Mouse (Mus musculus) CD4-positive, CD25-positive, alpha-beta regulatory T cell, adult 9 weeks (primary cell): ENCODE measurements around the gene Trpm2. TPM values are rescaled to one million over a fixed set of nuclear protein-coding genes. Genes with fewer than 3 reads are reported as not detected.

Experiments used
- polyA plus RNA-seq: library from polyadenylated mRNA; unstranded; fragments of 100-300 nt; shearing (Covaris generic); gene quantifications from one replicate; pipeline ENCODE4 v1.2.1, GENCODE M21; 2017

Trpm2 gene
- 0.53 TPM for polyA plus RNA-seq

DNA sequence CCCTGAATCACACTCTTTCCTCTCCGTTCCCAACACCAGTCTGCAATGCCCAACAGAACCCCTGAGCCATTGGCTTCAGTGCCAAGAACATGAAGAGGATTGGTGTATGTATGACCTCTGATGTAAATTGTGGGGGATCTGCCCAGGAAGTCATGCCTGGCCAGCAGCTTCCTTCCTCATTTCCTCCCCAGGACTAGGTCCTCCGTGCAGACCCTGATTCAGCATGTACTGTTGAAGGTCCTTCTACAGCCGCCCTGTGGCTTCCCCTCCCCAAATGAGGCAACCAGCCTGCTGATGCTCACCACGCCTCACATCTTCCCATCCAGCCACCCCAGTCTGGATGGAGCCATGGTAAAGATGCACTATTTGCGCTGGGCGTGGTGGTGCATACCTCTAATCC, at the start of gene Trpm2:
Trpm2 (minus strand) TSS at position 83 of the 400 bp plus-strand sequence.

DNA sequence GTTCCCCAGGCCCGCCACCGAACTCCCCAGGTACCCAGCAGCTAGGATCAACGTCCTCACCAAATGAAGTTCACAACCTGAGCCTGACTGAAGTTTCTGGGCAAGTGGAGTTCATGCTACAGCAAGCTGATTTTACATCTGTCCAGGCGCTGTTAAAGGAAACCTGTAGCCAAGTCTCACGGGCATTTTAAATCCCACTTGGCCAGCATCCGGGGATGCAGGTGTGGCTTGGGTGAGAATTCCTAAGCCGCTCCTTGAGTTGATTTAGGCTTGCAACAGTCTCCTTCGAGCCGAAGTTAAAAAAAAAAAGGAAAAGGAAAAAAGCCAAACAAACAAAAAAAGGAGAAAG, 39.6 kb upstream of the Trpm2 start, which contains the start of gene Pfkl:
Pfkl (minus strand) TSS at position 139 of the 349 bp plus-strand sequence.

DNA sequence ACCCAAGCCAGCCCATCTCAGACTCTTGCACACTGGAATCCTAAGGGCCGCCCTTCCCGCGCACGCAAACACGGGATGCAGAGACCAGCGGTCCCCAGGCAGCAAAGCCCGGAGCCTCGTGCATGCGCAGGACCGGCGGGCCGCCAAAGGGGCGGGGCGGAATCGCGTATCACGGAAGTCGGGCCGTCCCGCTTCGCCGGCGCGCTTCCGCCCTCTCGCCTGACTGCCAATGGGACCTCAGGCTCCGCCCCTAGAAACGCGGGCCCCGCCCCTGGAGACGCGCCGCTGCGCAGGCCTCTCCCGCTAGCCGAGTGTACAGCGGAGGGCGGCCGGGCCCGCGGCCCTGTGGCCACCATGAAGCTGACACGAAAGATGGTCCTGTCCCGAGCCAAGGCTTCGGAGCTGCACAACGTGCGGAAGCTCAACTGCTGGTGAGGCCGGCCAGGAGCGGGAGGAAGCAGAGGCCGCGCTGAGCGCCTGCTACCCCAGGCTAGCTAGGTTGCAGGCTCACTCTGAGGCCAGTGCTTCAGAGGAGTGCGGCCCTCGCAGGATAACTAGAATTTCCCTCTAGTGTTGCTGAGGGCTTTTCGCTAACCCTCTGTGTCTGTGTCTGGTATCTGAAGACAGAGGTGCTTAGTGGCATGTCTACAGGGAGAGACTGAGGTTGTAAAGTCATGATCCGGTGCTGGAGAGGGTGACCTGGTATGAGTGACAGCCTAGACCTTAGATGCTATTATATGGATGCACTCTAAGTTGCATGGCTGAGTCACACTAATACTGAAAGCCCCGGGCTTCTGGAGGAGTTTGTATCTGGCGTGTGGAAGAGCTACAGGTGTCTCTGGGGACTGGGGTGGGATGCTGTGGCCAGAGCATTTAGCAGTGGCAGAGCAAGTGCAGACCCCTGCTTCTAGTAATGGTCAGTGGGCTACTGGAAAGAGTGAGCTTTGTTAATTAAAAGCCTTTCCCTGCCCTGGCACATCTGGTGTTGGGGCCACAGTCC, 8.3 kb upstream of the Trpm2 start, which contains the start of gene 1810043G02Rik:
1810043G02Rik (plus strand) TSS at position 174 of the 1,000 bp plus-strand sequence.

DNA sequence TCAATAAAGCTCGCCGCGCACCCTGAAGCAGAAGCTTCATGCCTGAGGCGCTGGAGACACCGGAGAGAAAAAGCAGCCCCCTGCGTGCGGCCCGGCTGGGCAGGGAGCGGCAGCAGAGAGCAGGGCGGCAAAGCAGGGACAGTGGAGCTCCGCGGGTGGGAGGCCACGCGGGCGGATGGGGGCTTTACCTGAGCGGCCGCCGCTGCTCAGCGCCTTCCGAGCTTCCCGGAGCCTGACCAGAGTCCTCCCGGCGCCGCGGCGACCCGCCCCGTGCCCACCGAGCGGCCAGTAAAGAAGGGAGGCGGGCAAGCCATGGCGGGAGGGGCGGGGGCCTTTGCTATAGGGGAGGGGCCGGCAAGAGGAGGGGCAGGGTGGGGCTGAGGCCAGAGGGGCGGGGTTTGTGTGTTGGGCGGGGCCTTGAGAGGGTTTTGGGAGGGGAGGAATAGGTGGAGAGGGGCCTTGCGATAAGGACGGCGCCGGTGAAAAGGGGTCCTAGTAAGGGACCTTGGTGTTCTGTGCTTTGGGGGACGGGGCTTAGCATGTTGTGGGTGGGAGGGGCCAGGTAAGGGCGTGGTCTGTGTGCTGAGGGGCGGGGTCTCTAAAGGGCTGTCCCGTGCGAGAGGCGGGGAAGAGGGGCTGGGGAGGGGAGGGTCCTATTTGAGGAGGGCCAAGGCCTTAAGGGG, 68.0 kb downstream of the Trpm2 start, which contains the start of gene Lrrc3:
Lrrc3 (minus strand) TSS at position 326 of the 683 bp plus-strand sequence.

DNA sequence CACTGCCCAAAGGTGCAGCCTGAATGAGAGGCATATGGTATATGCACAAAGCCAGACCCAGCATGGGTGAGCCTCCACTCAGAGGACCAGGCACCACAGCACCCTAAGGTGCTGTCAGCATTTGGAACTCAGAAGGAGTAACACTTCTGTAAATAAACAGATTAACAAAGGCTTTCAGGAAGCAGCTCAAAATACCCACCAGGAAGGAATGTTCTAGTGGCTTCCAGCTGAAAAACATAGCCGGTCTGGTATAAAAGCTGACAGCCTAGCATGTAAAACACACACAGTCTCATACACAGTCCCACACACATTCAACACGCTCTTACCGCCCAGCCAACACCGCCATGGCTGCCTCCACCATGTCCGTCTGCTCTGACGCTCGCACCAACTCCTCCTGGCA, 108.7 kb downstream of the Trpm2 start, which contains the start of gene Gm3285:
Gm3285 (plus strand) TSS at position 301 of the 400 bp plus-strand sequence.

Other genes starting within 250 kb of the Trpm2 start
- not detected for gene Krtap12-1, start 250.0 kb downstream of the Trpm2 start, polyA plus RNA-seq
- gene Gm10100, start 244.1 kb downstream of the Trpm2 start, polyA plus RNA-seq: not detected
- gene Gm18596, start 227.9 kb downstream of the Trpm2 start, polyA plus RNA-seq: not detected
- not detected for gene Gm9736, start 219.2 kb downstream of the Trpm2 start, polyA plus RNA-seq
- gene Gm3233, start 210.9 kb downstream of the Trpm2 start, polyA plus RNA-seq: not detected
- not detected for gene Gm3238, start 199.2 kb downstream of the Trpm2 start, polyA plus RNA-seq
- not detected for gene Gm7138, start 193.6 kb downstream of the Trpm2 start, polyA plus RNA-seq
- not detected for gene Gm3250, start 188.0 kb downstream of the Trpm2 start, polyA plus RNA-seq
- not detected for gene Gm7137, start 182.4 kb downstream of the Trpm2 start, polyA plus RNA-seq
- not detected for gene Gm9639, start 175.5 kb downstream of the Trpm2 start, polyA plus RNA-seq
- not detected for gene Gm19668, start 171.4 kb downstream of the Trpm2 start, polyA plus RNA-seq
- gene Gm9507, start 158.7 kb downstream of the Trpm2 start, polyA plus RNA-seq: not detected
- not detected for gene Gm2696, start 155.9 kb downstream of the Trpm2 start, polyA plus RNA-seq
- not detected for gene Krtap10-4, start 143.5 kb downstream of the Trpm2 start, polyA plus RNA-seq
- not detected for gene Krtap10-10, start 134.6 kb downstream of the Trpm2 start, polyA plus RNA-seq
- not detected for gene Gm36176, start 123.8 kb downstream of the Trpm2 start, polyA plus RNA-seq
- gene Gm10318, start 117.7 kb downstream of the Trpm2 start, polyA plus RNA-seq: not detected
- gene Gm3285, start 108.6 kb downstream of the Trpm2 start, polyA plus RNA-seq: not detected
- gene Lrrc3, start 68.0 kb downstream of the Trpm2 start, polyA plus RNA-seq: not detected
- gene 1810043G02Rik, start 8.0 kb upstream of the Trpm2 start, polyA plus RNA-seq: 11.0 TPM
- 98.7 TPM for gene Pfkl, start 39.5 kb upstream of the Trpm2 start, polyA plus RNA-seq
- gene Dnmt3l, start 71.4 kb upstream of the Trpm2 start, polyA plus RNA-seq: not detected
- gene Aire, start 73.0 kb upstream of the Trpm2 start, polyA plus RNA-seq: 0.27 TPM
- 10.6 TPM for gene Icosl, start 98.7 kb upstream of the Trpm2 start, polyA plus RNA-seq
- gene D10Jhu81e, start 199.2 kb upstream of the Trpm2 start, polyA plus RNA-seq: 88.9 TPM
- gene Pwp2, start 214.6 kb upstream of the Trpm2 start, polyA plus RNA-seq: 35.2 TPM